Mouse (Mus musculus) ES-E14 (cell line): ENCODE measurements around the gene Insl3. TPM values are rescaled to one million over a fixed set of nuclear protein-coding genes. Genes with fewer than 3 reads are reported as not detected.

ENCODE experiments used
- DNase-seq: peaks from one replicate; pipeline ENCODE4 v3.0.0-alpha.2; 2013; ENCODE audit warnings: low read depth, low spot score
- H3K27ac ChIP-seq: 2 replicates; pipeline ENCODE4 v1.5.1; 2012; ENCODE audit warnings: low read depth, mild to moderate bottlenecking, low read length, moderate library complexity, mixed read lengths; ENCODE audit not compliant: poor library complexity, insufficient read depth, severe bottlenecking
- H3K36me3 ChIP-seq: 2 replicates; pipeline ENCODE4 v1.6.1; 2012; ENCODE audit warnings: mild to moderate bottlenecking, low read length, moderate library complexity, mixed read lengths; ENCODE audit not compliant: control insufficient read depth, poor library complexity, insufficient read depth, severe bottlenecking
- H3K4me1 ChIP-seq, 2 experiments: fragments of 150-350 bp in 1 of 2; sonication (generic) in 1 of 2; 2 replicates each; pipeline ENCODE4 v1.6.1; 2012; ENCODE audit warnings: low read length in 2 of 2, mild to moderate bottlenecking in 1 of 2, mixed read lengths in 1 of 2; ENCODE audit not compliant: control insufficient read depth in 2 of 2, insufficient read depth in 2 of 2, poor library complexity in 1 of 2
- H3K4me3 ChIP-seq, 2 experiments: fragments of 150-350 bp in 1 of 2; sonication (generic) in 1 of 2; 2 replicates each; pipeline ENCODE4 v1.5.1; 2012; ENCODE audit warnings: low read length in 2 of 2, low read depth in 1 of 2, mild to moderate bottlenecking in 1 of 2, mixed read lengths in 1 of 2; ENCODE audit not compliant: insufficient read depth in 1 of 2, poor library complexity in 1 of 2, severe bottlenecking in 1 of 2
- H3K9ac ChIP-seq: 2 replicates; pipeline ENCODE4 v1.6.1; 2012; ENCODE audit warnings: low read depth, mild to moderate bottlenecking, low read length, mixed read lengths; ENCODE audit not compliant: poor library complexity, insufficient read depth, severe bottlenecking
- H3K9me3 ChIP-seq: fragments of 150-350 bp; sonication (generic); 2 replicates; pipeline ENCODE4 v1.6.1; 2012; ENCODE audit warnings: low read depth, mild to moderate bottlenecking, low read length; ENCODE audit not compliant: control insufficient read depth, insufficient read depth
- CHD2 ChIP-seq: IDR thresholded peaks from 2 replicates; pipeline ENCODE4 v1.6.1; 2014; ENCODE audit warnings: mild to moderate bottlenecking, low read depth, low read length, inconsistent platforms
- HCFC1 ChIP-seq: IDR thresholded peaks from 2 replicates; pipeline ENCODE4 v1.6.1; 2012; ENCODE audit warnings: low read length, inconsistent platforms, borderline replicate concordance; ENCODE audit not compliant: insufficient read depth
- MAFK ChIP-seq: IDR thresholded peaks from 2 replicates; pipeline ENCODE4 v1.6.1; 2014; ENCODE audit warnings: mild to moderate bottlenecking, low read depth, low read length, inconsistent platforms; ENCODE audit not compliant: insufficient read depth
- ZC3H11A ChIP-seq: IDR thresholded peaks from 2 replicates; pipeline ENCODE4 v1.6.1; 2012; ENCODE audit warnings: low read depth, mild to moderate bottlenecking, inconsistent platforms, low read length, borderline replicate concordance
- ZNF384 ChIP-seq: IDR thresholded peaks from 2 replicates; pipeline ENCODE4 v1.6.1; 2012; ENCODE audit warnings: low read depth, low read length, inconsistent platforms
- in situ Hi-C, 2 experiments: fragments of 600-800 bp; cut with MboI; formaldehyde crosslinking; loops; one replicate each; pipeline ENCODE4 v1.15.1; 2025; ENCODE audit warnings: low sequenced_read_pairs in 2 of 2, inconsistent platforms in 1 of 2; ENCODE audit not compliant: unreplicated experiment in 2 of 2
- total RNA-seq: library from RNA; depleted of rRNA; stranded (reverse); fragments of 300-350 nt; gene quantifications from 2 replicates; pipeline ENCODE4 v1.2.3, GENCODE M21; 2012

The Insl3 gene
- total RNA-seq, 1 experiment, result 3.0 TPM

GRCm38 (mm10) chr8:71675456-71676019, 13.5 kb upstream of the Insl3 start:
- H3K36me3 ChIP-seq, result peaks cover under 1% of the 10 kb centered on the region; the same call in 1 of the 2 replicates
- in situ Hi-C loops, result no loop called here
- peak overlapping the region; percentile 81; the same call in 1 of the 2 replicates for H3K27ac ChIP-seq
- TF ChIP-seq ZNF384 (no peak), ZC3H11A (no peak), HCFC1 (no peak), MAFK (no peak), CHD2 (no peak)
- H3K9me3 ChIP-seq, result no peaks in the 10 kb centered on the region
- peak overlapping the region; percentile 79; the same call in 1 of the 2 replicates for H3K9ac ChIP-seq
- H3K4me3 ChIP-seq, result peak overlapping the region; percentile 84
- peaks cover 4 to 25% of the 10 kb centered on the region in 2 experiments; a peak in 2 of 4 replicates for H3K4me1 ChIP-seq
- DNase-seq, result no peak

GRCm38 (mm10) chr8:71676020-71676741, 12.8 kb upstream of the Insl3 start, which contains the start of gene Jak3:
Gene Jak3, plus strand, starts transcription at chr8:71676296.
- no peaks in the 10 kb centered on the region for H3K9me3 ChIP-seq
- TF ChIP-seq HCFC1 (no peak), ZC3H11A (no peak), ZNF384 (peak; percentile 55), MAFK (no peak)
- in situ Hi-C loops, result no loop called here
- H3K27ac ChIP-seq, result peak within 1 kb of the TSS; percentile 81
- H3K4me1 ChIP-seq, result peaks cover 4 to 28% of the 10 kb centered on the region in 2 experiments; a peak in 2 of 4 replicates
- peak within 1 kb of the TSS; percentile 79 for H3K9ac ChIP-seq
- H3K36me3 ChIP-seq, result peaks cover 3% of the 10 kb centered on the region; the same call in 1 of the 2 replicates
- peak within 1 kb of the TSS; percentile 84 for H3K4me3 ChIP-seq
- no peak for DNase-seq

GRCm38 (mm10) chr8:71676803-71677202, 12.2 kb upstream of the Insl3 start:
- peak overlapping the region; percentile 33; the same call in 1 of the 2 replicates for H3K9ac ChIP-seq
- in situ Hi-C loops, result no loop called here

GRCm38 (mm10) chr8:71677555-71677954, 11.5 kb upstream of the Insl3 start:
- DNase-seq, result no peak
- in situ Hi-C loops, result no loop called here
- no peaks in the 10 kb centered on the region for H3K9me3 ChIP-seq
- peaks cover 4 to 30% of the 10 kb centered on the region in 2 experiments; a peak in 2 of 4 replicates for H3K4me1 ChIP-seq
- no peak overlapping the region for H3K9ac ChIP-seq
- H3K36me3 ChIP-seq, result peaks cover 4% of the 10 kb centered on the region
- H3K4me3 ChIP-seq, result 0 out of 4 replicates have a peak overlapping the region, but pooled peaks of 1 of the 2 experiments have one; percentile 84
- no peak overlapping the region; the same call in 1 of the 2 replicates for H3K27ac ChIP-seq
- TF ChIP-seq MAFK (no peak), ZC3H11A (no peak), HCFC1 (no peak), CHD2 (no peak), ZNF384 (no peak)

More at GRCm38 (mm10) chr8:71676803-71677202, 12.2 kb upstream of the Insl3 start:
- DNase-seq, result no peak
- no peak for TF ChIP-seq ZNF384
- TF ChIP-seq CHD2, result no peak
- TF ChIP-seq MAFK, result no peak
- no peak for TF ChIP-seq HCFC1
- TF ChIP-seq ZC3H11A, result no peak
- Histone ChIP-seq H3K4me1 (peaks cover 4 to 30% of the 10 kb centered on the region in 2 experiments; a peak in 2 of 4 replicates), H3K27ac (peak overlapping the region; percentile 81; the same call in 1 of the 2 replicates), H3K4me3 (peak overlapping the region; percentile 84), H3K36me3 (peaks cover 3% of the 10 kb centered on the region; the same call in 1 of the 2 replicates), H3K9me3 (no peaks in the 10 kb centered on the region)
